8 mouse cellular contexts compared by ENCODE assay signal in genomic region chr2:116893988-116894363, GRCm38 (mm10). TPM values are rescaled to one million over a fixed set of nuclear protein-coding genes. Genes with fewer than 3 reads are reported as not detected.
A peak's percentile ranks its signal among the peaks of the same experiment; 100 is the strongest.
DNase-seq lines count a peak whose midpoint lies in the region; ATAC-seq and TF ChIP-seq lines count a peak whose summit lies in the region.

No protein-coding gene starts in this region.

- ATAC-seq in embryonic facial prominence, embryonic 14.5 days (ENCODE audit: low read depth), result peak; percentile 79
- ATAC-seq in hindbrain, embryonic 15.5 days (ENCODE audit: low FRiP score, low read depth), result peak; percentile 88
- ATAC-seq in monocyte, adult 5-6 weeks (replicated peaks; ENCODE audit: insufficient number of reproducible peaks, low FRiP score, low TSS enrichment, poor library complexity, severe bottlenecking), result 0 out of 2 replicates have a peak, but pooled peaks have one; percentile 44

- intact Hi-C loops in gastrocnemius, adult 2 months (cut with DNase I), result no loop called here
- intact Hi-C loops in gastrocnemius, postnatal 36 days (cut with DNase I), result no loop called here

- TF ChIP-seq POLR2A in liver, adult 2 months (IDR thresholded peaks at IDR 0.05; ENCODE audit: extremely low read depth, insufficient read depth, low read length), result no peak

- peak; percentile 68 for TF ChIP-seq CTCF in gastrocnemius, adult 2 months (IDR thresholded peaks at IDR 0.05)
- TF ChIP-seq CTCF in liver, adult 2 months (IDR thresholded peaks at IDR 0.05; ENCODE audit: low read depth, low read length), result peak; percentile 59

- DNase-seq in gastrocnemius, adult 2 months, result peak; percentile 24
- DNase-seq in gastrocnemius, postnatal 36 days, result no peak
- peak; percentile 72 for DNase-seq in Muller cell, postnatal 12 days (ENCODE audit: inconsistent ontology term)
- DNase-seq in embryonic facial prominence, embryonic 14.5 days (ENCODE audit: low spot score), result peak; percentile 87
- peak; percentile 29 for DNase-seq in liver, adult 2 months (ENCODE audit: extremely low read depth, low read depth, low spot score)
- no peak for DNase-seq in urinary bladder, adult 2 months (ENCODE audit: low spot score)

- H3K4me1 ChIP-seq in embryonic facial prominence, embryonic 14.5 days (ENCODE audit: control insufficient read depth, insufficient read depth, low read length), result 0 out of 2 replicates have a peak, but pooled peaks cover 5% of the 10 kb centered on the region
- H3K4me1 ChIP-seq in hindbrain, embryonic 15.5 days (replicated peaks), result peaks cover 4% of the 10 kb centered on the region
- H3K4me1 ChIP-seq in liver, adult 2 months (ENCODE audit: control insufficient read depth, insufficient read depth, low read length), result no peaks in the 10 kb centered on the region

- 2% methylated on average over 9 of the region's 9 CpGs for WGBS in embryonic facial prominence, embryonic 14.5 days
- WGBS in hindbrain, embryonic 15.5 days, result under 1% methylated on average over 9 of the region's 9 CpGs
- 16% methylated on average over 9 of the region's 9 CpGs for WGBS in liver, adult 2 months

- no peaks in the 10 kb centered on the region; the same call in 1 of the 2 replicates for H3K27me3 ChIP-seq in embryonic facial prominence, embryonic 14.5 days (replicated peaks; ENCODE audit: control insufficient read depth, insufficient read depth, low read length)
- peaks cover 6% of the 10 kb centered on the region; the same call in 1 of the 2 replicates for H3K27me3 ChIP-seq in hindbrain, embryonic 15.5 days
- no peaks in the 10 kb centered on the region for H3K27me3 ChIP-seq in liver, adult 2 months (ENCODE audit: control insufficient read depth, insufficient read depth, low read length)

- no peaks in the 10 kb centered on the region for H3K9me3 ChIP-seq in embryonic facial prominence, embryonic 14.5 days (ENCODE audit: control insufficient read depth, low read length)
- H3K9me3 ChIP-seq in hindbrain, embryonic 15.5 days, result no peaks in the 10 kb centered on the region

- peak overlapping the region; percentile 38; the same call in 1 of the 2 replicates for H3K9ac ChIP-seq in embryonic facial prominence, embryonic 14.5 days (ENCODE audit: low read depth, low read length)
- H3K9ac ChIP-seq in hindbrain, embryonic 15.5 days, result peak overlapping the region; percentile 46
- H3K9ac ChIP-seq in liver, adult 2 months (ENCODE audit: low read depth, low read length), result no peak overlapping the region

- H3K36me3 ChIP-seq in embryonic facial prominence, embryonic 14.5 days (ENCODE audit: control insufficient read depth, insufficient read depth, low read length), result no peaks in the 10 kb centered on the region
- H3K36me3 ChIP-seq in hindbrain, embryonic 15.5 days, result no peaks in the 10 kb centered on the region
- H3K36me3 ChIP-seq in liver, adult 2 months (ENCODE audit: control insufficient read depth, insufficient read depth, low read length), result no peaks in the 10 kb centered on the region

- no peaks in the 10 kb centered on the region for H3K79me2 ChIP-seq in liver, adult 2 months (ENCODE audit: control insufficient read depth, insufficient read depth, low read length)

- H3K4me2 ChIP-seq in embryonic facial prominence, embryonic 14.5 days (ENCODE audit: low read depth, low read length), result peak overlapping the region; percentile 64
- peak overlapping the region; percentile 77 for H3K4me2 ChIP-seq in hindbrain, embryonic 15.5 days

- H3K27ac ChIP-seq in gastrocnemius, adult 2 months, result no peak overlapping the region
- no peak overlapping the region for H3K27ac ChIP-seq in embryonic facial prominence, embryonic 14.5 days (replicated peaks; ENCODE audit: low read depth, low read length)
- H3K27ac ChIP-seq in hindbrain, embryonic 15.5 days (replicated peaks), result no peak overlapping the region
- H3K27ac ChIP-seq in liver, adult 2 months (replicated peaks; ENCODE audit: insufficient read depth, low read depth, low read length), result no peak overlapping the region

- H3K4me3 ChIP-seq in gastrocnemius, adult 2 months, result peak overlapping the region; percentile 47; the same call in 1 of the 2 replicates
- H3K4me3 ChIP-seq in embryonic facial prominence, embryonic 14.5 days (ENCODE audit: low read depth, low read length), result peak overlapping the region; percentile 36
- H3K4me3 ChIP-seq in hindbrain, embryonic 15.5 days, result peak overlapping the region; percentile 37
- no peak overlapping the region for H3K4me3 ChIP-seq in liver, adult 2 months (ENCODE audit: insufficient read depth, low read depth, low read length)

RNA-seq across cellular contexts. Expression of gene Tmco5, which starts 15.5 kb away (rescaled TPM):
- not detected for total RNA-seq in gastrocnemius, adult 2 months (2021)
- not detected for total RNA-seq in gastrocnemius, postnatal 36 days (2021)
- not detected in 2 replicates for polyA plus RNA-seq in embryonic facial prominence, embryonic 14.5 days (2014; fragmentation: Nextera tagmentation; extraction: Ambion mirVana)
- not detected in 2 replicates for polyA plus RNA-seq in hindbrain, embryonic 15.5 days (2015; fragmentation: Nextera tagmentation; extraction: Ambion mirVana)
- not detected in 2 replicates for total RNA-seq in liver, adult 2 months (2014; rRNA removed)
- not detected in 2 replicates for polyA plus RNA-seq in liver, adult 2 months (2012; rRNA removed)
- not detected in 3 replicates for total RNA-seq in monocyte, adult 5-6 weeks (2017)
- not detected in 2 replicates for polyA plus RNA-seq in urinary bladder, adult 2 months (2012; rRNA removed)

Comparison
In these comparisons a context has a peak if more than half of its experiments do, and no peak if none do; other contexts are left out.
1. DNase-seq: peak in gastrocnemius, adult 2 months (single experiment), Muller cell, postnatal 12 days (single experiment), embryonic facial prominence, embryonic 14.5 days (single experiment) and liver, adult 2 months (single experiment); none in gastrocnemius, postnatal 36 days (0 of 2) and urinary bladder, adult 2 months (single experiment).
2. Peak in every context shown above with its lines, with median percentiles within 50 percentile points of each other: ATAC-seq.